Mouse (Mus musculus): ENCODE measurements around the gene Dnal4. TPM values are rescaled to one million over a fixed set of nuclear protein-coding genes. Genes with fewer than 3 reads are reported as not detected.

Dnal4 gene
- total and polyA plus RNA-seq, 2 experiments from 2014 or later: 40.8 to 55.9 TPM

DNA sequence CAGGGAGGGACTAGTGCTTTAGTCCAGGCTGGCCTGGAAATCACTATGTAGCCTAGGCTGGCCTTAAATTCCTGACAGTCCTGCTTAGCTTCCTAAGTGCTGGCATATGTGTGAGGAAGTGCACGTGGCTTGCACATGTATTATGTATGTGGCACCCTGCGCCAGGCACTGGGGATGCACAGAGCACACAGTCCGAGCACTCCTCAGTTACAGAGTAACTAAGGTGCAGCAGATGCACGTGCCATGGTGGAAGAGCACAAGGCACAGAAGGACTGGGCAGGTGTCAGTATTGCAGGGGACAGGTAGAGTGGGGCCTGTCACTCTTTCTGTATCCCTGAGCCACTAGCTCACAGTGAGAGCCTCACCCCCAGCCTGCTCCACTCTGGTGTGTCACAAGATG lies 22.5 kb downstream of the Dnal4 start:
- 93% methylated on average over 4 of the region's 4 CpGs for WGBS
- Histone ChIP-seq H3K9ac (replicated peaks; ENCODE audit: low read length, poor library complexity, severe bottlenecking) (no peak overlapping the region), H3K4me3 (ENCODE audit: low read depth, low read length) (no peak overlapping the region), H3K4me1 (ENCODE audit: insufficient read depth, low read length) (no peaks in the 10 kb centered on the region), H3K36me3 (ENCODE audit: insufficient read depth, low read length) (no peaks in the 10 kb centered on the region), H3K9me3 (ENCODE audit: low read length) (no peaks in the 10 kb centered on the region), H3K4me2 (ENCODE audit: low read depth, low read length, poor library complexity, severe bottlenecking) (no peak overlapping the region), H3K27ac (ENCODE audit: low read depth, low read length) (no peak overlapping the region), H3K27me3 (ENCODE audit: insufficient read depth, low read length) (no peaks in the 10 kb centered on the region)
- ATAC-seq (ENCODE audit: low FRiP score) (no peak), DNase-seq (ENCODE audit: low spot score) (no peak)
- no peak for TF ChIP-seq CTCF (IDR thresholded peaks at IDR 0.05)

DNA sequence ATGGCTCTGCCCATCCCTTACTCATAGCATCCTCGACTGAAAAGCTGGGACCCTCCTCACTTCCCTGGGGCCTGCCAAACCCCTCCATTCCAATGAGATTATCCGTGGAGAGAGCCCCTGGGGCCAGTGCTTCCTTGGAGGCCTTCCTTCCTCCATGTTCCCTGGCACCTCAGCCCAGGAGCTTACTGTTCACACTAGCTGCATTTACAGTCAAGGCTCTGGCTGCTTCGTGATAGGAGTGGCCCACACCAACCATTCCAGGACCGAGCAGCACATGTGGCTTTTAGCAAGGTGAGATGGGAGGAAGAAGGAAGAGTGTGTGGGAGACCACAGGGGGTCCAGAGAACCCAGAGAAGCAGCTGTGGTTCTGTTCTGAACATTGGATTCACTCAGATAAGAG lies 23.8 kb downstream of the Dnal4 start:
- Histone ChIP-seq H3K4me2 (ENCODE audit: low read depth, low read length, poor library complexity, severe bottlenecking) (no peak overlapping the region), H3K4me3 (ENCODE audit: low read depth, low read length) (no peak overlapping the region), H3K36me3 (ENCODE audit: insufficient read depth, low read length) (no peaks in the 10 kb centered on the region), H3K9ac (replicated peaks; ENCODE audit: low read length, poor library complexity, severe bottlenecking) (no peak overlapping the region), H3K27me3 (ENCODE audit: insufficient read depth, low read length) (no peaks in the 10 kb centered on the region), H3K27ac (ENCODE audit: low read depth, low read length) (no peak overlapping the region), H3K9me3 (ENCODE audit: low read length) (no peaks in the 10 kb centered on the region), H3K4me1 (ENCODE audit: insufficient read depth, low read length) (no peaks in the 10 kb centered on the region)
- TF ChIP-seq CTCF (IDR thresholded peaks at IDR 0.05): no peak
- ATAC-seq (ENCODE audit: low FRiP score) (no peak), DNase-seq (ENCODE audit: low spot score) (no peak)
- 56% methylated on average over 4 of the region's 4 CpGs for WGBS

DNA sequence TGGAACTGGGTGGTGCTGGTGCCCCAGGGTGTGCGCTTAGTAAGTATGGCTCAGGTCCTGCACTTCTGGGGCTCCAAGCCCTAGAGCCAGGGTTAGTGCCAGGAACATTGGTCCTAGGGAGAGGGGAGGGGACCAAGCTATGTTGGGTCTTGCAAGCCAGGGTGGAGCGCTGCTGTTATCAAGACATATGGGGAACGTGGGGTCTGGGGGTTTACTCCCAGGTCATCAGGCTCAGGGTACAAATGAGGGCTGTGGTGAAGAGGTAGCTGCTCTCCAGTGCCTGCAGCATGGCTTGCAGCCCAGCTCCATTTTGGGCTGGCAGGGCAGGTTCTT lies 24.3 kb downstream of the Dnal4 start:
- H3K27me3 ChIP-seq (ENCODE audit: insufficient read depth, low read length): no peaks in the 10 kb centered on the region
- no peaks in the 10 kb centered on the region for H3K36me3 ChIP-seq (ENCODE audit: insufficient read depth, low read length)
- H3K9ac ChIP-seq (replicated peaks; ENCODE audit: low read length, poor library complexity, severe bottlenecking): no peak overlapping the region
- DNase-seq (ENCODE audit: low spot score): no peak
- 93% methylated on average over 3 of the region's 3 CpGs for WGBS
- H3K4me3 ChIP-seq (ENCODE audit: low read depth, low read length): no peak overlapping the region
- ATAC-seq (ENCODE audit: low FRiP score): peak; percentile 17; the same call in 1 of the 2 replicates
- TF ChIP-seq CTCF (IDR thresholded peaks at IDR 0.05): no peak
- no peak overlapping the region for H3K4me2 ChIP-seq (ENCODE audit: low read depth, low read length, poor library complexity, severe bottlenecking)
- no peak overlapping the region for H3K27ac ChIP-seq (ENCODE audit: low read depth, low read length)
- no peaks in the 10 kb centered on the region for H3K9me3 ChIP-seq (ENCODE audit: low read length)
- no peaks in the 10 kb centered on the region for H3K4me1 ChIP-seq (ENCODE audit: insufficient read depth, low read length)

DNA sequence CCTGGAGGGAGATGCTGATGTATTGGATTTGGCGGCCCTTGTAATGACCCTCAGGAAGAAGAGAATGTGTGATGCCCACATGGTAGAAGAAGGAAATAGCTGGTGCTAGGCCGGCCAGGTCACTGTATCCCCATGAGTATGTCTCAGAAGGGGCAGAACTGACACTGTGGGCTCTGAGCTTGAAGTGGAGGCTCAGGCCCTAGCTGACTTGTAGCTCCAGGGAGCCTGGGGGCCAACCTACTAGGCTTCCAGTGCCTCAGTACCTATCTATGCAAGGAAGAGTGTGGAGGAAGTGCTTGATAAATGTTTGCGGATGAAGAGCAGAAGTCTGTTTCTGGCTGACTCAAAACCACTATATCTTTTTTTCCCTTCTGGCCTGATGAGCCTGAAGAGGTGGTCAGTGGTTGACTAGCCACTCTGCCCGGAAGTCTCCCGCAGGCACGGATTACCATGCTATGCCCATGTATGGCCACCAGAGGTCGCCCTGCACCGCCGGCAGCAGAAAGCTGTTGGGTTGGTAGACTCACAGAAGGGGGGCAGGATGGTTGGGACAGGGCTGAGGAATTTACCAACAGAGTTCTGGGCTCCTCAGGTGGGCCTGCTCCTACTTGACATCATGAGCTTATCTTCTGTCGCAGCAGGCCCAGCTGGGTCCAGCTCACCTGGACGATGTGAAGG lies 24.8 kb downstream of the Dnal4 start:
- TF ChIP-seq CTCF (IDR thresholded peaks at IDR 0.05): peak; percentile 100
- Histone ChIP-seq H3K4me1 (ENCODE audit: insufficient read depth, low read length) (no peaks in the 10 kb centered on the region), H3K27me3 (ENCODE audit: insufficient read depth, low read length) (no peaks in the 10 kb centered on the region), H3K4me3 (ENCODE audit: low read depth, low read length) (no peak overlapping the region), H3K4me2 (ENCODE audit: low read depth, low read length, poor library complexity, severe bottlenecking) (no peak overlapping the region), H3K36me3 (ENCODE audit: insufficient read depth, low read length) (no peaks in the 10 kb centered on the region), H3K27ac (ENCODE audit: low read depth, low read length) (no peak overlapping the region), H3K9me3 (ENCODE audit: low read length) (no peaks in the 10 kb centered on the region), H3K9ac (replicated peaks; ENCODE audit: low read length, poor library complexity, severe bottlenecking) (no peak overlapping the region)
- peak; percentile 9; the same call in 1 of the 2 replicates for ATAC-seq (ENCODE audit: low FRiP score)
- 22% methylated on average over 11 of the region's 11 CpGs for WGBS
- peak; percentile 74 for DNase-seq (ENCODE audit: low spot score)

DNA sequence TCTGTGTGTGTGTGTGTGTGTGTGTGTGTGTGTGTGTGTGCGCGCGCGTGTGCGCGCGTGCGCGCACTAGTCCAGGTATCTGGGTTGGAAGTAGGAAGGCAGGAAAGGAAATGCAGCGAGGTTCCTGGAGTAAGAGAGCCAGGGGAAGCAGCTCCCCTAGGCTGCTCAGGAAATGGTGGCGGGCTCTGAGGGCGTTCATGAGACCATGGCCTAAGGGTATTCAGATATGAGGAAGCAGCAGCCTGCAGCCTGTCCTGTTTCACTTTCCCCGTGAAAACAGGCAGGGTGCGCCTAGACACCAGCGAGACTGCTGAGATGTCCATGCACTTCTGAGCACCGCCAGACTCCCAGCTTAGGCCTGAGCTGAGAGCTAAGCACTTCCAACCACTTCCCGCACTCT lies 25.9 kb downstream of the Dnal4 start:
- Histone ChIP-seq H3K4me1 (ENCODE audit: insufficient read depth, low read length) (no peaks in the 10 kb centered on the region), H3K9ac (replicated peaks; ENCODE audit: low read length, poor library complexity, severe bottlenecking) (no peak overlapping the region), H3K36me3 (ENCODE audit: insufficient read depth, low read length) (no peaks in the 10 kb centered on the region), H3K9me3 (ENCODE audit: low read length) (no peaks in the 10 kb centered on the region), H3K4me3 (ENCODE audit: low read depth, low read length) (no peak overlapping the region), H3K27ac (ENCODE audit: low read depth, low read length) (no peak overlapping the region), H3K4me2 (ENCODE audit: low read depth, low read length, poor library complexity, severe bottlenecking) (no peak overlapping the region), H3K27me3 (ENCODE audit: insufficient read depth, low read length) (no peaks in the 10 kb centered on the region)
- DNase-seq (ENCODE audit: low spot score) (no peak), ATAC-seq (ENCODE audit: low FRiP score) (no peak)
- WGBS: 87% methylated on average over 17 of the region's 17 CpGs
- TF ChIP-seq CTCF (IDR thresholded peaks at IDR 0.05): no peak

DNA sequence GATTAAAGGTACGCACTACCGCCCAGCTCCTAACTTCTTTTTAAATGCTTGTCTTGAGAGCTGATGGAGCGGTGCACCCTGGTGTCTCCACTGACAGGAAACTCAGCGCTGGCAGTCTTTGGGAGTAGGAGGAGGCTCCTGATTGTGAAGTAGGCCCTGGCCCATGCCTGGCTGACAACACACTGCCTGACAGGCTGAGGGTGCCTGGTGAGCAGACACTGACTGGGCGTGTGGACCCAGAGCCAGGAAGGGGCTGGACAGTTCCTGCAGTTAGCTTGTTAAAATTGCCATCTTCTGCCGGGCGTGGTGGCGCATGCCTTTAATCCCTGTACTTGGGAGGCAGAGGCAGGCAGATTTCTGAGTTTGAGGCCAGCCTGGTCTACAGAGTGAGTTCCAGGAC lies 27.4 kb downstream of the Dnal4 start:
- Histone ChIP-seq H3K9me3 (ENCODE audit: low read length) (no peaks in the 10 kb centered on the region), H3K4me3 (ENCODE audit: low read depth, low read length) (no peak overlapping the region), H3K4me2 (ENCODE audit: low read depth, low read length, poor library complexity, severe bottlenecking) (no peak overlapping the region), H3K36me3 (ENCODE audit: insufficient read depth, low read length) (no peaks in the 10 kb centered on the region), H3K4me1 (ENCODE audit: insufficient read depth, low read length) (no peaks in the 10 kb centered on the region), H3K27me3 (ENCODE audit: insufficient read depth, low read length) (no peaks in the 10 kb centered on the region), H3K27ac (ENCODE audit: low read depth, low read length) (no peak overlapping the region), H3K9ac (replicated peaks; ENCODE audit: low read length, poor library complexity, severe bottlenecking) (no peak overlapping the region)
- no peak for ATAC-seq (ENCODE audit: low FRiP score)
- no peak for DNase-seq (ENCODE audit: low spot score)
- TF ChIP-seq CTCF (IDR thresholded peaks at IDR 0.05): no peak
- WGBS: 91% methylated on average over 8 of the region's 8 CpGs
